Mouse (Mus musculus): Measurements from ENCODE around the gene Smyd5. TPM values are rescaled to one million over a fixed set of nuclear protein-coding genes. Genes with fewer than 3 reads are reported as not detected.
A peak's percentile ranks its signal among the peaks of the same experiment; 100 is the strongest.

Smyd5 gene
- polyA plus RNA-seq, 1 experiment from 2014 or later: 68.3 TPM

- peaks cover 4% of the 10 kb centered on the region for H3K27me3 ChIP-seq (ENCODE audit: insufficient read depth, low read length)
- H3K27ac ChIP-seq (ENCODE audit: low read depth): no peak overlapping the region
- H3K9ac ChIP-seq: no peak overlapping the region
- no peaks in the 10 kb centered on the region for H3K36me3 ChIP-seq (ENCODE audit: insufficient read depth)
- TF ChIP-seq CTCF (IDR thresholded peaks at IDR 0.05; ENCODE audit: low read depth): no peak
- DNase-seq: no peak
- no peaks in the 10 kb centered on the region for H3K9me3 ChIP-seq (ENCODE audit: low read depth, low read length)
- WGBS: 43% methylated on average over 2 of the region's 2 CpGs
- H3K4me2 ChIP-seq: no peak overlapping the region
- H3K4me1 ChIP-seq (ENCODE audit: insufficient read depth): no peaks in the 10 kb centered on the region
- no peak overlapping the region for H3K4me3 ChIP-seq (ENCODE audit: low read depth, low read length)
- no peak for ATAC-seq (ENCODE audit: insufficient read depth)
Measured at GRCm38 (mm10) chr6:85402613-85403012, 29.2 kb upstream of the Smyd5 start.

GRCm38 (mm10) chr6:85403039-85403438 lies 28.8 kb upstream of the Smyd5 start:
- no peak for ATAC-seq (ENCODE audit: insufficient read depth)
- Histone ChIP-seq H3K27ac (ENCODE audit: low read depth) (no peak overlapping the region), H3K4me1 (ENCODE audit: insufficient read depth) (no peaks in the 10 kb centered on the region), H3K4me3 (ENCODE audit: low read depth, low read length) (no peak overlapping the region), H3K9me3 (ENCODE audit: low read depth, low read length) (no peaks in the 10 kb centered on the region), H3K36me3 (ENCODE audit: insufficient read depth) (no peaks in the 10 kb centered on the region), H3K27me3 (ENCODE audit: insufficient read depth, low read length) (peaks cover 9% of the 10 kb centered on the region), H3K4me2 (no peak overlapping the region), H3K9ac (no peak overlapping the region)
- no peak for DNase-seq
- TF ChIP-seq CTCF (IDR thresholded peaks at IDR 0.05; ENCODE audit: low read depth): no peak
- WGBS: 75% methylated on average over 10 of the region's 10 CpGs

- Histone ChIP-seq H3K27me3 (ENCODE audit: insufficient read depth, low read length) (peaks cover 35% of the 10 kb centered on the region), H3K9me3 (ENCODE audit: low read depth, low read length) (no peaks in the 10 kb centered on the region), H3K27ac (ENCODE audit: low read depth) (no peak overlapping the region), H3K4me1 (ENCODE audit: insufficient read depth) (0 out of 2 replicates have a peak, but pooled peaks cover 4% of the 10 kb centered on the region), H3K9ac (peak overlapping the region; percentile 4; the same call in 1 of the 2 replicates), H3K4me2 (peak overlapping the region; percentile 39; the same call in 1 of the 2 replicates), H3K4me3 (ENCODE audit: low read depth, low read length) (peak overlapping the region; percentile 12; the same call in 1 of the 2 replicates), H3K36me3 (ENCODE audit: insufficient read depth) (no peaks in the 10 kb centered on the region)
- DNase-seq (no peak), ATAC-seq (ENCODE audit: insufficient read depth) (no peak)
- TF ChIP-seq CTCF (IDR thresholded peaks at IDR 0.05; ENCODE audit: low read depth): no peak
- WGBS: 3% methylated on average over 31 of the region's 31 CpGs
Measured at GRCm38 (mm10) chr6:85409003-85409402, 22.8 kb upstream of the Smyd5 start.

DNA sequence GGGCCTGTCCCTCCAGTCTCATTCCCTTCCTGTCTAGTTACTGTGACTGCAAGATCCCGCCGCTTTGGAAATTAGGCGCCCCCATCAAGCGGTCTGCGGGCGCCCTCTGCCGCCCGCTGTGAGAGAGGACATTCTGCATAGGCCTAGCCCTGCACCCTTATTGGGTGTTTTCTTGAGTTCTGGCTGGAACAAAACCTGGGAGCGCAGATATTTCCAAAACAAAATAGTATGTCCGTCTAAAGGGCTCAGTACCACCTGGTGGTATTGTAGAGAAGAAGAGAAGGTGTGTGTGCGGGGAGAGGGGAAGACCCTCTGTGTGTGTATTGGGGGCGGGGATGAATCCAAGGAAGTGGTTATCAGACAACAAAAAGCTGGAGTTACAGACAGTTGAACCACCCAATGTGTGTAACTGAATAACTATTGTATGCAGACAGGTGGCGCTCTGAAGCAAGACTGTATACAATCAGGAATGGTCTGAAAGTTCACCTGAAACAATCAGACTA lies 21.0 kb upstream of the Smyd5 start:
- no peak overlapping the region for H3K27ac ChIP-seq (ENCODE audit: low read depth)
- DNase-seq (peak; percentile 92), ATAC-seq (ENCODE audit: insufficient read depth) (peak; percentile 74)
- WGBS: 13% methylated on average over 13 of the region's 13 CpGs
- H3K9me3 ChIP-seq (ENCODE audit: low read depth, low read length): no peaks in the 10 kb centered on the region
- 0 out of 2 replicates have a peak, but pooled peaks cover 4% of the 10 kb centered on the region for H3K4me1 ChIP-seq (ENCODE audit: insufficient read depth)
- H3K4me3 ChIP-seq (ENCODE audit: low read depth, low read length): no peak overlapping the region
- no peaks in the 10 kb centered on the region for H3K36me3 ChIP-seq (ENCODE audit: insufficient read depth)
- H3K4me2 ChIP-seq: no peak overlapping the region
- peaks cover 35% of the 10 kb centered on the region for H3K27me3 ChIP-seq (ENCODE audit: insufficient read depth, low read length)
- H3K9ac ChIP-seq: no peak overlapping the region
- TF ChIP-seq CTCF (IDR thresholded peaks at IDR 0.05; ENCODE audit: low read depth): peak; percentile 80

- Histone ChIP-seq H3K36me3 (ENCODE audit: insufficient read depth) (no peaks in the 10 kb centered on the region), H3K4me3 (ENCODE audit: low read depth, low read length) (no peak overlapping the region), H3K9ac (no peak overlapping the region), H3K4me1 (ENCODE audit: insufficient read depth) (peaks cover 4% of the 10 kb centered on the region; the same call in 1 of the 2 replicates), H3K4me2 (no peak overlapping the region), H3K27me3 (ENCODE audit: insufficient read depth, low read length) (no peaks in the 10 kb centered on the region), H3K27ac (ENCODE audit: low read depth) (peak overlapping the region; percentile 71), H3K9me3 (ENCODE audit: low read depth, low read length) (no peaks in the 10 kb centered on the region)
- peak; percentile 66 for DNase-seq
- WGBS: 39% methylated on average over 3 of the region's 3 CpGs
- ATAC-seq (ENCODE audit: insufficient read depth): peak; percentile 62; the same call in 1 of the 2 replicates
- no peak for TF ChIP-seq CTCF (IDR thresholded peaks at IDR 0.05; ENCODE audit: low read depth)
Measured at GRCm38 (mm10) chr6:85415829-85416228, 16.0 kb upstream of the Smyd5 start.

DNA sequence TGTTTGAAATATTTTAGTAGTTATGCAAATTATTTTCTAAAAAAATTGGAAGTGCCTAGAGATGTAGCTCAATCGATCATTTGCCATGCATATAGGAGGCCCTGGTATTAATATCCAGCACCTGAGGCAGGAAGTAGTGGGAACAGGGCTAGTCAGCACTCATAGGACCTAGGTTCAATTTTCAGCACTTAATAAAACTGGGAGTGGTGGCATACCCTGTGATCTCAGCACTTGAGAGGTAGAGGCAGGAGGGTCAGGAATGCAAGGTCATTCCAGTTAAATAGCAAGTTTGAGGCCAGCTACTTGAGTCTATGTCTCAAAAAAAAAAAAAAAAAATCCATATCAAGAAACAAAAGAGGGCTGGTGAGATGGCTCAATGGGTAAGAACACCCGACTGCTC lies 12.6 kb upstream of the Smyd5 start:
- H3K4me3 ChIP-seq (ENCODE audit: low read depth, low read length): no peak overlapping the region
- ATAC-seq (ENCODE audit: insufficient read depth) (0 out of 2 replicates have a peak, but pooled peaks have one; percentile 37), DNase-seq (peak; percentile 40)
- no peaks in the 10 kb centered on the region for H3K9me3 ChIP-seq (ENCODE audit: low read depth, low read length)
- no peaks in the 10 kb centered on the region; the same call in 1 of the 2 replicates for H3K4me1 ChIP-seq (ENCODE audit: insufficient read depth)
- WGBS: 52% methylated on average over 2 of the region's 2 CpGs
- peak overlapping the region; percentile 30; the same call in 1 of the 2 replicates for H3K27ac ChIP-seq (ENCODE audit: low read depth)
- no peak overlapping the region for H3K9ac ChIP-seq
- peaks cover 7% of the 10 kb centered on the region for H3K27me3 ChIP-seq (ENCODE audit: insufficient read depth, low read length)
- no peak overlapping the region for H3K4me2 ChIP-seq
- no peak for TF ChIP-seq CTCF (IDR thresholded peaks at IDR 0.05; ENCODE audit: low read depth)
- H3K36me3 ChIP-seq (ENCODE audit: insufficient read depth): no peaks in the 10 kb centered on the region

- H3K36me3 ChIP-seq (ENCODE audit: insufficient read depth): no peaks in the 10 kb centered on the region
- peak within 1 kb of the TSS; percentile 58 for H3K27ac ChIP-seq (ENCODE audit: low read depth)
- H3K9me3 ChIP-seq (ENCODE audit: low read depth, low read length): no peaks in the 10 kb centered on the region
- H3K4me2 ChIP-seq: peak within 1 kb of the TSS; percentile 23; the same call in 1 of the 2 replicates
- TF ChIP-seq CTCF (IDR thresholded peaks at IDR 0.05; ENCODE audit: low read depth): no peak
- no peaks in the 10 kb centered on the region; the same call in 1 of the 2 replicates for H3K4me1 ChIP-seq (ENCODE audit: insufficient read depth)
- DNase-seq (no peak), ATAC-seq (ENCODE audit: insufficient read depth) (no peak)
- H3K4me3 ChIP-seq (ENCODE audit: low read depth, low read length): no peak within 1 kb of the TSS
- peaks cover 8% of the 10 kb centered on the region for H3K27me3 ChIP-seq (ENCODE audit: insufficient read depth, low read length)
- 10% methylated on average over 28 of the region's 28 CpGs for WGBS
- H3K9ac ChIP-seq: no peak within 1 kb of the TSS
Measured at GRCm38 (mm10) chr6:85423836-85424379, 7.9 kb upstream of the Smyd5 start, which contains the start of gene Noto. Gene Noto, plus strand, starts transcription at chr6:85423886.

Measured in lung, embryonic 14.5 days (tissue).